Mouse (Mus musculus): Measurements from ENCODE around the gene Tnr.
"Not testable (repeated sequence)": the region's sequence is repeated elsewhere in the genome, so short reads cannot be mapped to it uniquely, and the experiment has no call there.

Tnr gene

GRCm38 (mm10) chr1:159966286-159966685, 442.7 kb downstream of the Tnr start:
- not testable (repeated sequence) for DNase-seq (ENCODE audit: low spot score)

- DNase-seq (ENCODE audit: low spot score): no peak
These were observed 444.8 kb downstream of the Tnr start for GRCm38 (mm10) chr1:159968395-159968794.

- DNase-seq (ENCODE audit: low spot score): no peak
These were observed 454.2 kb downstream of the Tnr start for GRCm38 (mm10) chr1:159977786-159978185.

GRCm38 (mm10) chr1:159979096-159979495, 455.5 kb downstream of the Tnr start:
- DNase-seq (ENCODE audit: low spot score): no peak

- no peak for DNase-seq (ENCODE audit: low spot score)
These were observed 456.8 kb downstream of the Tnr start for GRCm38 (mm10) chr1:159980355-159980754.

All from MN1 (cell line).